Mouse (Mus musculus) hindbrain, embryonic 12.5 days (tissue): ENCODE measurements at regions not wholly inside any gene's neighbourhood (a gene's known extent, or its start where the extent isn't known, plus 50 kb on each side); places are given as distances from the start of the nearest gene placed in this dataset.

ENCODE experiments used
- ATAC-seq: fragments of 200-750 bp; cut with Nextera tagmentation; 2 replicates; pipeline ENCODE4 v1.8.0; 2017; ENCODE audit warnings: moderate TSS enrichment; ENCODE audit not compliant: low FRiP score
- H3K27ac ChIP-seq: fragments of 300-500 bp; sonication (generic); 2 replicates; pipeline ENCODE4 v1.5.1; 2016; ENCODE audit warnings: mild to moderate bottlenecking
- H3K27me3 ChIP-seq: fragments of 300-500 bp; sonication (generic); 2 replicates; pipeline ENCODE4 v1.6.1; 2016; ENCODE audit warnings: mild to moderate bottlenecking
- H3K36me3 ChIP-seq: fragments of 300-500 bp; sonication (generic); 2 replicates; pipeline ENCODE4 v1.6.1; 2016; ENCODE audit warnings: mild to moderate bottlenecking
- H3K4me1 ChIP-seq: fragments of 300-500 bp; sonication (generic); 2 replicates; pipeline ENCODE4 v1.6.1; 2016
- H3K4me2 ChIP-seq: fragments of 300-500 bp; sonication (generic); replicated peaks from 2 replicates; pipeline ENCODE4 v1.6.1; 2016; ENCODE audit warnings: mild to moderate bottlenecking
- H3K4me3 ChIP-seq: fragments of 300-500 bp; sonication (generic); 2 replicates; pipeline ENCODE4 v1.5.1; 2016; ENCODE audit warnings: mild to moderate bottlenecking
- H3K9ac ChIP-seq: fragments of 300-500 bp; sonication (generic); 2 replicates; pipeline ENCODE4 v1.6.1; 2016; ENCODE audit warnings: mild to moderate bottlenecking, moderate library complexity
- H3K9me3 ChIP-seq: fragments of 300-500 bp; sonication (generic); replicated peaks from 2 replicates; pipeline ENCODE4 v1.6.1; 2016; ENCODE audit warnings: mild to moderate bottlenecking
- WGBS: fragments of 180-500 bp; shearing (Covaris S2); methylation state at CpG from one replicate; pipeline ENCODE4 v1.1.7; 2016; 5-methylcytosine and 5-hydroxymethylcytosine counted together

DNA sequence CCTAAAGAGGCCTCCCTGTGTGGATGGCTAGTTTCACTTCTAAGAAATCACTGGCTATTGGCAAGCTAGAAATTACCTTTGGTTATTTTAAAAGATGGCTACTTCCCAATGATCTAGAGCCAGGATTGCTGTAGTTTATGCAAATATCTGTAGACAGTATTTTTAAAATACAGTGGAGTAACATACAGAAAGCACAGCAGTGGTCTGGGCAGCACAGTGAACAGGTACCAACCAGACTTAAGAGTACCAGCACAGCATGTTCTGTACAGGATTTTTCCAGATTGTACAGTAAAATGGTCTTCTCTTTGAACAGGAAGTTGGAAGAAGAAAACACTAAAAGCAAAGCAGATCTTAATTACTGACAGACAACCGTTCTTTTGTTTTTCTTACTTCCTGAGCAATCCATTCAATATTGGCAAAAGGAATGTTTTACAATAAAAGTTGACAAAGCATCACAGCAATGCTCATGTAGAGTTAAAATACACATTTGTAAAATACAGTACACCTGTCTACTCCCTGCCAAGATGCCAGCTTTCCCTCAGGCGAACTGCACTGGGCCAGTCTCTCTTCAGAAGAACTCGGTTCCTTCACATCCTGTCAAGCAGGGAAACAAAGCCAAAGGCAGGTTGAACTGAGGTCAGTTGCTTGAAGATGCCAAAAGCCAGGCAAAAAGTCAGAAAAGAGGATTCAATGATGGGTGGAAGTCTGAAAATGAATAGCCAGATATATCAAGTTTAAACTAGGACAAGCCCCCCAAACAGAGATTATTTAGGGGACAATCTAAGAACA is 62.0 kb upstream of the Cul1 start:
- no peak for ATAC-seq

GRCm38 (mm10) chr6:47395465-47396337 is 57.5 kb upstream of the Cul1 start:
- H3K4me3 ChIP-seq = no peak overlapping the region
- WGBS = 50% methylated on average over 5 of the region's 5 CpGs
- H3K9me3 ChIP-seq = no peaks in the 10 kb centered on the region
- no peak overlapping the region for H3K27ac ChIP-seq
- H3K4me1 ChIP-seq = no peaks in the 10 kb centered on the region; the same call in 1 of the 2 replicates
- no peaks in the 10 kb centered on the region for H3K27me3 ChIP-seq
- no peak for ATAC-seq
- no peaks in the 10 kb centered on the region for H3K36me3 ChIP-seq
- H3K9ac ChIP-seq = no peak overlapping the region
- no peak overlapping the region for H3K4me2 ChIP-seq

More for the DNA sequence above, 62.0 kb upstream of the Cul1 start:
- H3K9me3 ChIP-seq = no peaks in the 10 kb centered on the region
- no peak overlapping the region for H3K27ac ChIP-seq
- H3K4me3 ChIP-seq = no peak overlapping the region
- WGBS = 67% methylated on average over 3 of the region's 3 CpGs
- no peaks in the 10 kb centered on the region; the same call in 1 of the 2 replicates for H3K4me1 ChIP-seq
- H3K27me3 ChIP-seq = no peaks in the 10 kb centered on the region
- no peaks in the 10 kb centered on the region for H3K36me3 ChIP-seq
- H3K4me2 ChIP-seq = no peak overlapping the region
- H3K9ac ChIP-seq = no peak overlapping the region
